Mouse (Mus musculus) ES-Bruce4 (cell line): ENCODE data around the gene Parp3.

Experiments used
- CTCF ChIP-seq: IDR thresholded peaks from one replicate; pipeline ENCODE4 v1.8.1; 2011; ENCODE audit warnings: low read depth, low read length
- POLR2A ChIP-seq: IDR thresholded peaks from one replicate; pipeline ENCODE4 v1.8.1; 2011; ENCODE audit warnings: low read length; ENCODE audit not compliant: insufficient read depth

DNA sequence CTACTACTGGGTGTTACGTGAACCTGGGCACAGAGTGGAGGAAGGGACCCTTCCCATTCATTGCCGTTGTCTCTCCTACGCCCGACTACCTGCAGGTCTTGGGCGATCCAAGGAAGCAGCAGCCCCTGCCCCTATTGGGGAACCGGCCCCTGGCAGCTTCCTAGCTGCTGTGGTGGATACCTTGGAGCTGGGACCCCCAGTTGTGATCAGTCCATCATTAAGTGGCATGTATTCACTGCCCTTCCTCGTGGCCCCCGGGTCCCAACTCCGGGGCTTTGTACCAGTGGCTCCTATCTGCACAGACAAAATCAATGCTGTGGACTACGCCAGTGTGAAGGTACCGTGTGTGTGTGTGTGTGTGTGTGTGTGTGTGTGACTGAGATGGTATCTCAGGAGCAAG is 25.5 kb downstream of the Parp3 start:
- TF ChIP-seq CTCF = no peak
- TF ChIP-seq POLR2A = no peak
